19 mouse cellular contexts compared by ENCODE assay signal in genomic region chr3:65442946-65443345, GRCm38 (mm10). TPM values are rescaled to one million over a fixed set of nuclear protein-coding genes. Genes with fewer than 3 reads are reported as not detected.
DNase-seq lines count a peak whose midpoint lies in the region; ATAC-seq and TF ChIP-seq lines count a peak whose summit lies in the region.
"Had no signal": no experiment of that assay in that cellular context is flagged by ENCODE, and none has a peak within 500 bp of the region (broad histone marks: within the 10 kb centered on the region; RNA-seq: fewer than 3 reads in every experiment).

No protein-coding gene starts in this region.

- ATAC-seq in heart, embryonic 16.5 days (replicated peaks; ENCODE audit: extremely low read depth, insufficient read depth, low FRiP score), result no peak
- ATAC-seq in heart, embryonic 12.5 days (ENCODE audit: insufficient number of reproducible peaks, low FRiP score), result no peak

- DNase-seq in layer of hippocampus, adult 2 months (ENCODE audit: low spot score in 2 of 2), result no peak
- no peak for DNase-seq in layer of hippocampus, adult 9-10 months (ENCODE audit: low spot score)
- DNase-seq in CH12.LX (ENCODE audit: extremely low read depth), result peak; percentile 40
- DNase-seq in brain, adult 2 months (ENCODE audit: low read depth, low spot score), result peak; percentile 7
- DNase-seq in urinary bladder, postnatal 36 days (ENCODE audit: low spot score in 2 of 2), result no peak
- DNase-seq: cerebellum, adult 11-12 months; liver; thymus, adult 18-20 months; thymus, postnatal 36 days had no signal

- TF ChIP-seq RAD21 in CH12.LX (IDR thresholded peaks at IDR 0.05; ENCODE audit: low read depth, low read length), result no peak; the same call in 1 of the 2 replicates

- peaks cover 15% of the 10 kb centered on the region for H3K4me1 ChIP-seq in heart, embryonic 16.5 days (ENCODE audit: control insufficient read depth, insufficient read depth, low read length)
- peaks cover 21% of the 10 kb centered on the region for H3K4me1 ChIP-seq in heart, embryonic 12.5 days (replicated peaks)
- H3K4me1 ChIP-seq in CH12.LX (ENCODE audit: control insufficient read depth in 1 of 2, insufficient read depth in 2 of 2), result peaks cover 3 to 28% of the 10 kb centered on the region in 2 experiments
- H3K4me1 ChIP-seq: liver, embryonic 15.5 days had no signal

- peak overlapping the region; percentile 25; the same call in 1 of the 2 replicates for H3K9ac ChIP-seq in heart, embryonic 16.5 days (ENCODE audit: low read length)
- no peak overlapping the region for H3K9ac ChIP-seq in heart, embryonic 12.5 days
- H3K9ac ChIP-seq in CH12.LX (ENCODE audit: insufficient read depth, low read depth), result peak overlapping the region; percentile 19; the same call in 1 of the 2 replicates
- H3K9ac ChIP-seq: forebrain, embryonic 13.5 days; heart, embryonic 15.5 days; hindbrain, embryonic 12.5 days; liver, embryonic 15.5 days; lung, embryonic 15.5 days had no signal

- no peaks in the 10 kb centered on the region for H3K27me3 ChIP-seq in heart, embryonic 16.5 days (ENCODE audit: control insufficient read depth, insufficient read depth, low read length)
- H3K27me3 ChIP-seq in heart, embryonic 12.5 days (replicated peaks), result no peaks in the 10 kb centered on the region
- H3K27me3 ChIP-seq in CH12.LX (replicated peaks), result no peaks in the 10 kb centered on the region
- H3K27me3 ChIP-seq: forebrain, embryonic 13.5 days; heart, embryonic 15.5 days; hindbrain, embryonic 12.5 days; liver, embryonic 15.5 days; lung, embryonic 15.5 days; Patski had no signal

- TF ChIP-seq CTCF in layer of hippocampus, adult 2 months (conservative IDR thresholded peaks at IDR 0.05), result no peak
- no peak for TF ChIP-seq CTCF in CH12.LX (conservative IDR thresholded peaks at IDR 0.05 in 1 of 2, IDR thresholded peaks at IDR 0.05 in 1 of 2; ENCODE audit: low read depth in 2 of 2, low read length in 2 of 2)

- no peaks in the 10 kb centered on the region for H3K36me3 ChIP-seq in heart, embryonic 16.5 days (ENCODE audit: control insufficient read depth, insufficient read depth)
- H3K36me3 ChIP-seq in heart, embryonic 12.5 days, result no peaks in the 10 kb centered on the region
- H3K36me3 ChIP-seq in CH12.LX (replicated peaks in 1 of 2; ENCODE audit: control insufficient read depth in 1 of 2, insufficient read depth in 1 of 2, low read length in 1 of 2), result no peaks in the 10 kb centered on the region
- H3K36me3 ChIP-seq: heart, embryonic 15.5 days; hindbrain, embryonic 12.5 days; limb, embryonic 10.5 days; liver, embryonic 15.5 days; lung, embryonic 15.5 days had no signal

- no peak for TF ChIP-seq POLR2A in CH12.LX (IDR thresholded peaks at IDR 0.05; ENCODE audit: low read depth, low read length)

- H3K4me3 ChIP-seq in heart, embryonic 16.5 days (ENCODE audit: low read length), result no peak overlapping the region
- H3K4me3 ChIP-seq in heart, embryonic 12.5 days, result no peak overlapping the region
- H3K4me3 ChIP-seq in layer of hippocampus, adult 2 months, result no peak overlapping the region
- H3K4me3 ChIP-seq in CH12.LX (replicated peaks in 1 of 3; ENCODE audit: low read depth in 2 of 3, low read length in 2 of 3, poor library complexity in 1 of 3), result no peak overlapping the region
- H3K4me3 ChIP-seq: erythroblast, embryonic 14.5 days; forebrain, embryonic 13.5 days; heart, embryonic 15.5 days; hindbrain, embryonic 12.5 days; limb, embryonic 10.5 days; liver, embryonic 15.5 days; lung, embryonic 15.5 days had no signal

- no peak overlapping the region; the same call in 1 of the 2 replicates for H3K27ac ChIP-seq in heart, embryonic 16.5 days (ENCODE audit: low read length)
- no peak overlapping the region for H3K27ac ChIP-seq in heart, embryonic 12.5 days (ENCODE audit: poor library complexity, severe bottlenecking)
- H3K27ac ChIP-seq in layer of hippocampus, adult 2 months, result peak overlapping the region; percentile 83
- H3K27ac ChIP-seq in CH12.LX (ENCODE audit: insufficient read depth, low read depth), result no peak overlapping the region
- H3K27ac ChIP-seq: forebrain, embryonic 13.5 days; heart, embryonic 15.5 days; hindbrain, embryonic 12.5 days; limb, embryonic 10.5 days; liver, embryonic 15.5 days; lung, embryonic 15.5 days had no signal

- WGBS in heart, embryonic 16.5 days, result 52% methylated on average over 8 of the region's 8 CpGs
- WGBS in heart, embryonic 12.5 days, result 45% methylated on average over 8 of the region's 8 CpGs

- no peaks in the 10 kb centered on the region for H3K9me3 ChIP-seq in heart, embryonic 16.5 days (replicated peaks; ENCODE audit: control insufficient read depth, low read length)
- H3K9me3 ChIP-seq in heart, embryonic 12.5 days (replicated peaks), result no peaks in the 10 kb centered on the region
- H3K9me3 ChIP-seq in CH12.LX (replicated peaks; ENCODE audit: low read length), result no peaks in the 10 kb centered on the region
- H3K9me3 ChIP-seq: forebrain, embryonic 13.5 days; heart, embryonic 15.5 days; hindbrain, embryonic 12.5 days; limb, embryonic 10.5 days; liver, embryonic 15.5 days; lung, embryonic 15.5 days had no signal

- no peak overlapping the region for H3K4me2 ChIP-seq in heart, embryonic 16.5 days (ENCODE audit: low read depth, low read length)
- H3K4me2 ChIP-seq in heart, embryonic 12.5 days, result no peak overlapping the region
- H3K4me2 ChIP-seq in CH12.LX (ENCODE audit: insufficient read depth, low read depth, poor library complexity, severe bottlenecking), result peak overlapping the region; percentile 93
- H3K4me2 ChIP-seq: forebrain, embryonic 13.5 days; heart, embryonic 15.5 days; hindbrain, embryonic 12.5 days; liver, embryonic 15.5 days; lung, embryonic 15.5 days had no signal

- dilution Hi-C loops in CH12.LX (cut with MboI; ENCODE audit: extremely low pct_ligation_motif_present, extremely low pct_unique_long_range_greater_than_20kb, low sequenced_read_pairs), result no loop called here

- peak; percentile 52; the same call in 1 of the 2 replicates for TF ChIP-seq EP300 in CH12.LX (IDR thresholded peaks at IDR 0.05; ENCODE audit: low read length)

- no peaks in the 10 kb centered on the region for H3K79me2 ChIP-seq in CH12.LX (replicated peaks; ENCODE audit: control insufficient read depth, extremely low read depth, insufficient read depth, poor library complexity, severe bottlenecking)

- in situ Hi-C loops in CH12.LX (cut with MboI; ENCODE audit: low pct_ligation_motif_present, low pct_unique_long_range_greater_than_20kb, low sequenced_read_pairs), result no loop called here

TF ChIP-seq in CH12.LX, 34 proteins besides CTCF, POLR2A, EP300 and RAD21:
- 0 out of 2 replicates have a peak, but pooled peaks have one; percentile 34 for TF ChIP-seq RCOR1 (conservative IDR thresholded peaks at IDR 0.05; ENCODE audit: low read depth, low read length)
- 0 out of 2 replicates have a peak, but pooled peaks have one; percentile 14 for TF ChIP-seq BHLHE40 (IDR thresholded peaks at IDR 0.05; ENCODE audit: low read depth, low read length)
- peak; percentile 14; the same call in 1 of the 2 replicates for TF ChIP-seq MAX (IDR thresholded peaks at IDR 0.05; ENCODE audit: low read length)
- no peak for TF ChIP-seq ELF1 (IDR thresholded peaks at IDR 0.05; ENCODE audit: low read depth, low read length)
- TF ChIP-seq SMC3 (IDR thresholded peaks at IDR 0.05; ENCODE audit: low read depth, low read length), result no peak
- TF ChIP-seq TCF12 (IDR thresholded peaks at IDR 0.05; ENCODE audit: low read depth, low read length), result peak; percentile 68
- TF ChIP-seq IRF4 (IDR thresholded peaks at IDR 0.05; ENCODE audit: low read depth, low read length), result 0 out of 2 replicates have a peak, but pooled peaks have one; percentile 11
- 0 out of 2 replicates have a peak, but pooled peaks have one; percentile 50 for TF ChIP-seq SIN3A (IDR thresholded peaks at IDR 0.05; ENCODE audit: low read length)
- TF ChIP-seq HCFC1 (IDR thresholded peaks at IDR 0.05; ENCODE audit: low read depth, low read length), result no peak

RNA-seq across cellular contexts. Expression of gene Ssr3, which starts 50.5 kb away (rescaled TPM):
- polyA plus RNA-seq in heart, embryonic 16.5 days (2015; fragmentation: Nextera tagmentation; extraction: Ambion mirVana), result 205 and 208 TPM in 2 replicates
- 248 and 252 TPM in 2 replicates for polyA plus RNA-seq in heart, embryonic 12.5 days (2016; fragmentation: Nextera tagmentation; extraction: Ambion mirVana)
- 100 to 1,000 TPM; 109 to 113 TPM for total RNA-seq in layer of hippocampus, adult 2 months (2021)
- total RNA-seq in CH12.LX (2012; rRNA removed) (118 and 132 TPM in 2 replicates), CH12.LX (2014; rRNA removed) (222 and 227 TPM in 2 replicates)
- polyA plus RNA-seq in CH12.LX (2012; ENCODE audit: insufficient read length, low read depth), result 163 and 165 TPM in 2 replicates

Comparison
In these comparisons a context has a peak if more than half of its experiments do, and no peak if none do; other contexts are left out.
1. DNase-seq: peak in CH12.LX (single experiment) and brain, adult 2 months (single experiment); none in layer of hippocampus, adult 2 months (0 of 2), layer of hippocampus, adult 9-10 months (single experiment) and urinary bladder, postnatal 36 days (0 of 2).